Mouse (Mus musculus) granulocyte monocyte progenitor cell, adult 5-6 weeks (primary cell): Measurements from ENCODE around the gene BC034090. TPM values are rescaled to one million over a fixed set of nuclear protein-coding genes. Genes with fewer than 3 reads are reported as not detected.

Source experiments
- ATAC-seq: replicated peaks from 2 replicates; pipeline ENCODE4 v1.8.0; 2016; ENCODE audit warnings: mild to moderate bottlenecking, moderate TSS enrichment, inconsistent platforms; ENCODE audit not compliant: poor library complexity, severe bottlenecking
- total RNA-seq, 2 experiments: library from RNA; stranded (forward) in 1 of 2; stranded (reverse) in 1 of 2; fragments of 200-712, 200-1000 nt in 1 of 2; fragments of >200 nt in 1 of 2; fragmentation: Nextera tagmentation in 1 of 2; gene quantifications; 2 replicates each; pipeline ENCODE4 v1.2.3; 2014 to 2017

The BC034090 gene
- total RNA-seq, 2 experiments from 2014 or later: 2.5 TPM; not detected in 1

DNA sequence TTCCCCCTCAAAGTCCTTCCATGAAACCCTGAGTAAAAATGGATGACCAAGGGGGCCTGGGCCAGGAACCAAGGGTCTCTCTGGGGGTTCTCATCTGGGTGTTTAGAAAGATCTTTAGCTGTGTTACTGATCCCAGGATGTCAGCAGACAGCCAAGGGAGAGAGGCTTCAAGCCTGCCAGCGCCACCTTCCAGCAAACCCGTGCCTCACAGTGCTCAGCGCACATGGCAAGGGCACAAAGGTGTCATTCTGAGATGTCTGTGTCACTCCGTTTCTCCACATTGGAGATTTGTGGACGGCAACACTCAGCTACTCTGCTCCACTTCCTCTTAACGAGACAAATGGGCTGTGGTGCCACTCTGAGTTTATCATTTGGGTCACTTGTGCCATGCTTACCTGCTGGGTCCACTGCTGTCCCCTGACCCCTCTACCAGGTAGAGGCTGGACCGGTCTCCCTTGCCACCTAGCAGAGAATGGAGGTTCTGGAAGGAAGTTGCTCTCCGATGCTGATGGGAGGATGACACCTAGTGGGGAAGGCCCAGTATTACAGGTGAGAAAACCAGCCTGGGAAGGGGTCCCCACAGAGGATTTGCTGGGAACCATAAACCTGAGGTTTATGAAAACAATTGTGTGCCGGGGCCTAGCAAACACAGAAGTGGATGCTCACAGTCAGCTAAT lies 26.2 kb downstream of the BC034090 start:
- peak; percentile 31 for ATAC-seq

- ATAC-seq: no peak
Observed at GRCm38 (mm10) chr1:155216844-155217243, 27.4 kb downstream of the BC034090 start.

DNA sequence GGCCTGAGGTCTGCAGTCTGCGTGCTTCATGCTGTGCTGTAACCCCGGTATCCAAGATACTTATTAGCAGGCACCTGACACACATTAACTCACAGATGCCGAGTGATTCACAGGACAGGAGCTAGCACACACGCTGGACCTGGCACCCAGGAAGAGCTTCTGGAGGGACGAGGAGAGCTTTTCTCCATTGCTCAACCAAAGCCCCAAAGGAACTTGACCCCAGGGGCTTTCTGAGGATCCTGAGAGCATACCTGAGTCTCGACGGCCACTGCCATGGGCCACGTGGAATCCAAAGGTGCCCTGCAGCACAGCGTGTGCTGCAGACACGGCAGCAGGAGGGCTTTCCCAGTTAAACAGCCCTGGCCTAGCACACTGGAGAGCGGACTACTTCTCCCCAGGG lies 27.9 kb downstream of the BC034090 start:
- no peak for ATAC-seq

DNA sequence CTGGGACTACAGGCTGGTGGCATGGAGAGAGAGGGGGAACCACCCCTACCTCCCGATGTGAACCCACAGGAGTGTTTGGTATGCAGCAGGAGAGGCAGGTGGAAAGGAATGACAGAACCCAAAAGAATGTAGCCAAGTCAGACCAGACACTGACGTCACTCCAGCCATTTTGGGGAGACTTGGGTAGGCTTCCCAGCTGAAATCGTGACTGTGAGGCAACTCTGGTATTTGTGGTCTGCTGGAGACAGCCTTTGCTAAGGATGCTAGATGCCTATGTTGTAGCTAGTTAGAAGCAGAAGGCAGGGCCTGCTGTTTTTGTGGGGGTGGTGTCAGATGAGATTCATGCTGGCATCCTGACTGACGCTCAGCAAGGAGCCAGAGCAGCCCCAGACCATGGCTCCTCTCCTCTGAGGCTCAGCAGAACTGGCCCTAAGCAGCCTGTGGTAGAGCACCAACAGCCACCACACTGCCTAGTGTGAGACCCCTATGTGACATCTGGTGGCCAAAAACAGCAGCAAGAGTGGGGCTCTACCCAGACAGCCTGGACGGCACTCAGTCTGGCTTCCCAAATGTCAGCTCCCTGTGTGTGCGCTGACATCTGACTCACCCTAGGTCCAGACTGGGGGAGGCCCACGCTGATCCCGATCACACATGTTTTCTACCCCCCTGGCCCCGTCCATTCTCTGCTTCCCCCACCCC lies 29.0 kb downstream of the BC034090 start:
- ATAC-seq: no peak

DNA sequence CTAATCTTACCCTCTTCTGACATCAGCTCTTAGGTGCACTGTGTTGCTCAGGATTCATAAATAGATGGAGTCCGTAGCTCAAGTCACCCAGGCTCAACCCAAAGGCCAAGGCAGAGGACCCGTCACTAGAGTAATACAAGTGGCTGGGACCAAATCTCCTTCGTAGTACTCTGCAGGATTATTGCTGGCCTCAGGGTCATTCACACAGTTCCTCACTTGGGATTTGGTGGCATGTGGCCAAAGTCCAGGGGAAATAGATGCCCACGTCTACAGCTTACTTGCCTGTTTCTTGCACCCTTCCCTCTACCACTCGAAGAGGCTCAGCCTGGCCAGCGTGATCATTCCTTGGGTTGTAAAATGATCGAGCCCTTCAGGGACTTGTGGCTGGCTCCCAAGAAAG lies 30.3 kb downstream of the BC034090 start:
- no peak for ATAC-seq

- no peak for ATAC-seq
Observed at GRCm38 (mm10) chr1:155212936-155213774, 31.1 kb downstream of the BC034090 start.

DNA sequence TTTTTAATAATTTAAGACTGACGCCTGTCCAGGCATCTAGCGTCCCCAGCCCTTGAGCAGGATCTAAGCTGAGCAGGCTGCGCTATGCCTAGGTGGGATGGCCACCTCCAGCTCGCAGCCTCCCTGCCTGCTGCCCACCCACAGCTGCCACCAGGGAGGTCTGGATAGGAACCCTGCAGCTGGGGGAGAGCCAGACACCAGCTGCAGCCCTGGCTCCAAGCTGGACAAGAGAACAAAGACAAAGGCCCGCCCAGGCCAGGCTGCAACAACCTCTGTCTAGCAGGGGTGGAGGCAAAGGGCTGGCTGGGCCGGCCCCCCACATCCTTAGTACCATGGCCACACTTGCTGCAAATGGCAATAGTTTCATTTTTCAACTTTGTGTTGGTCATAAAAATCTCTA lies 31.8 kb downstream of the BC034090 start:
- no peak for ATAC-seq

DNA sequence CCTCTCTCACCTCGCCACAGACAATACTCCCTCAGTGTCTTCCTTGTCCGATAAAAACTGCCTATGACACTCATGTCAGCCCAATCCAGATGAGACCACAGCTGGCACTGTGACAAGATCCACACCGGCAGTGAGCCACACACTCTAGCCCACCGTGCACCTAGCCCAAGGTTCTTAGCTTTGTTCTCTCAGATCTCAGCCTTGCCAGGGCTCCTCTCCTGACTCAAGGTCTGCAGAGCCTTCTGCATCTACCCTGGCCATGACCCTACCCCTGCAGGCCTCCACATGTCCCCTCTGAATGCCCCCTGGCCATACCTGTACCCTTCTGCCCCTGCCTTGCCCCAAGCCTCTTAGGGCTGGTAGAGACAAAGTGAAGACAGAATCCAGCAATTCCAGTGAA lies 32.2 kb downstream of the BC034090 start:
- ATAC-seq: no peak

- no peak for ATAC-seq
Observed at GRCm38 (mm10) chr1:155211017-155211416, 33.2 kb downstream of the BC034090 start.

GRCm38 (mm10) chr1:155210011-155210763 lies 34.1 kb downstream of the BC034090 start:
- peak; percentile 44 for ATAC-seq

- no peak for ATAC-seq
Observed at GRCm38 (mm10) chr1:155207859-155208258, 36.4 kb downstream of the BC034090 start.

DNA sequence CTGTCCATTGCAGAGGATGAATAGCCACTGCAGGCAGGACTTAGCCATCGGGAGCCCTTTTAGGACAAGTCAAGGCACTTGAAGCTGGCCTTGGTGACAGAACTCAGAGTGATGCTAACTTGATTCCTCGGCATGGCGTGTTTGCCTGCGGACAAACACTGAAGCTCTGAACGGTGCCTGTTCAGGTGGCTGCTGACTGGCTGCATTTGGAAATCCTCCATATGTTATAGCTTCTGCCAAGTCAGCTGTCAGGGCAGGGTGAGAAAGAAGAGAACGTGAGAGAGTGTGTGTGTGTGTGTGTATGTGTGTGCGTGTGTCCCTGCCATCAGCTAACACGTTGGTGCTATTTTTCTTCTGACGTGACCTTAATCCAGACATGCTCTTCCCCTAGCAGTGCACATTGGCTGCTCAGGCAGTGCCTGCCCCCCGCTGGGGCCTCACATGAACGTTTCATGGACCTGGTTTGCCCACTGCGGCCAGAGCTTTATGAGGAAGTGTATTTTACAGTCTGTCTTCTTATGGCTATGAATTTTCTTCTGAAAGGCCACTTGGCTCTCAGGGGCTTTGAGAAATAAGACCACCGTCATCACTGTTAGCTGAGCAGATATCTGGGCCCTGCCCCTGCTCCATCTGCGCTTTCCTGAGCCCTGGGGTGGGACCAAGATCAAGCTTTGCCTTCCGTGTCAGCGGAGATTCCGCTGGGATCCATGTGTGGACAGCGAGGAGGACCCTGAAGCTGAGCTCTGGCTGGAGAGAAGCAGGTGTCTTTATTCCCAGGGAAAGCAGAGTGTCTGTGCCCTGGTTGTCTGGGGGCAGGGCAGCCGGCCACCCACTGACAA lies 38.2 kb downstream of the BC034090 start:
- ATAC-seq: peak; percentile 25; the same call in 1 of the 2 replicates

DNA sequence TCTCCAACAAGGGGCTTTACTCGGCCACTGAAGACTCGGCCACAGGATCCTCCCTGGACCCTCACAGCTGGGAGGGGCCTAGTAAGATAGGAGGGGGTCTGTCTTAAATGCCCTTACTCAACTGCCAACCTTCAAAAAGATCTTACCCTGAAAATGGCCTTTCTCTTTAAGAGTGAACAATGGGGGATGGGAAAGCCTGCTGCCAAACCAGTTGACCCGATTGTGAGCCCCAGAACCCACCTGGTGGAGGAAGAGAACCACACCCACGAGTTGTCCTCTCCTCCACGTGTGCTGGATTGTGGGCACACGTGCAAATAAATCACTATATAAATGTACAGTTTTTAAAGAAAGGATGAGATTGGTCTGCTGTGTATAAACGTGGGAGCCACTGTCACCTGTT lies 38.9 kb downstream of the BC034090 start:
- no peak for ATAC-seq

DNA sequence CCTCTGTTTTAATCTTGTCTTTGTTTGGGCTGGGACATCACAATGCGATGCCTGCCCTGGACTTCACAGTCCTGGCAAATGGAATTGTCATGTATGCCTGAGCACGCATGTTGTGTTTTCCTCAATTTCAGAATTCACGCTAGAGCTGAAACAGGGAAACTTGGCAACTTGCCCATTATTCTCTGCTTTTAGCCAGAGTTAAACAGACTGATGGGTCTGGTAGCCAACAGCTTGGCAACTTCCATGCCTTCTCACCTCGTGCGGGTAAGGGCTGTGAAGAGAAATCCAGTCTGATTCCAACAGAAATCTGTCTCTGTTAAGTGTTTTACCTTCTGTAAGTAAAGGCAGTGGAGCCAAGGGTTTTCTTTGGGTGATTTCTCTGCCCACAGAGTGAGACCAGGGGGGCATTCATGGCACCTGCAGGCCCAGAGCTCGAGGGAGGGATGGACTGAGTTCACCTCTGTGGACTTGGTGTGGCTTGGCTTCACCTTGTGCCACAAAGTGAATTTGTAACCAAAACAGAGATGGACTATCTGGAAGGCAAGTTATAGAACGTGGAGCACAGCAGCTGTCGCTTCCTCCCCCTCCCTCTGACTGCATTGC lies 39.6 kb downstream of the BC034090 start:
- ATAC-seq: no peak

DNA sequence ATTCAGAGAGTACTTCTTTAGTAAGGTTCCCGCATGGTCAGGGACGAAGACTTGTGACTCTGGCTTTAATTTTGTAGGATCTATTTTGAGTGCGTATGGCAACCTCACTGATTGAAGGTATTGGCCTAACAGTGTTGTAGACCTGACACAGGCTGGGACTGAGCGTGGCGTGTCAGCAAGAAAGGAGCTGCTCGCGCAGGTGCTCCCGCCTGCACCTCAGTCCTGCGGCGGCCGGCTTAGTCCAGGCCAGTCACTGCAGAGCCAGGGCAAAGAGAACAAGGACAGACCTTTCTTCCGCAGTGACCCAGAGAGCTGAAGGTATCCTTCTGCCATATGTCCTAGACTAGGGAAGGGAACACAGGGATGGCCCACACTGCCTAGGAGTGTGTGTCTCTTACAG lies 40.3 kb downstream of the BC034090 start:
- no peak for ATAC-seq

- ATAC-seq: no peak
Observed at GRCm38 (mm10) chr1:155203101-155203500, 41.1 kb downstream of the BC034090 start.

DNA sequence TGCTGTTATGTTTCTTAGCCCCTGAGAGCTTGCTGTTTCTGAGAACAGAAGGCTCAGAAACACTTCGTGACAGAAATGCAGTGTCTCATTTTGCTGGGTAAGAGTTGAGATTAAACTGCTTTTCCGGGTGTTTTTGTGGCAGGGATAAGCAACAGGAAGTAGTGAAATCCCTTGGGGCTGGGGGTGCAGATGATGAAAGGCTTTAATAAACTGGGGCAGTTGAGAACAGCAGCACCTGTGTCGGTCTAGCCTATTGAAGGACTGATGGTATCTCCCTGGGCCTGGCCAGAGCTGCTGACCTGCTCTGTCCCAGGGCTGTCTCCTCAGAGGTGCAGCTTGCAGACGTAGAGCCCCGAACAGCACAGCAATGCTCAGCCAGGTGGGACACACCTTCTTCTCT lies 41.8 kb downstream of the BC034090 start:
- ATAC-seq: no peak

- ATAC-seq: no peak
Observed at GRCm38 (mm10) chr1:155201914-155202313, 42.3 kb downstream of the BC034090 start.

DNA sequence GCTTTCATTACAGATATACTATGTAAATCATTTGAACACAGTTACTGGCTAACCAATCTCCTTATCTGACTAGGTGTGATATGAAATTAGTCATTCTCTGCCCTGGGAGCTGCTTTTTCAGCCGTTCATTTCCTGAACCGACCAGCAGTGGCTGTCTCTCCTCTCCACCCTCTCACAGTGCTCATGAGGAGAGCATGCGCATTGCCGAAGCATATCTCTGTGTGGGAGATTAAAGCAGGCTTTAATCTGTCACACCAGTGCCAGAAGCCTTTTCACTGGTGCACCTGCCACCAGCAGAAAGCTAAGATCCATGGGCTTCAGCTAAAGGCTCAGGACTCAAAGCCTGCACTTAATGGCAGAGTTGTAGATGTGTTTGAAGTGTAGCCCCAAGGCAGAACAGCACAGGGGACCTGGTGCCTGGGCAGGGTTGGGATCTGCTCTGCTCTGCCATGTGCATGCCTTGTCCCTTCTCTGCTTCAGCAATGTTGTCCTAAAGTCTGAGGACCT lies 42.8 kb downstream of the BC034090 start:
- no peak for ATAC-seq
